Mouse (Mus musculus) kidney, embryonic 14.5 days (tissue): Measurements from ENCODE around the gene Fra10ac1. TPM values are rescaled to one million over a fixed set of nuclear protein-coding genes. Genes with fewer than 3 reads are reported as not detected.
A peak's percentile ranks its signal among the peaks of the same experiment; 100 is the strongest.

Source experiments
- ATAC-seq: fragments of 200-750 bp; cut with Nextera tagmentation; 2 replicates; pipeline ENCODE4 v1.8.0; 2017; ENCODE audit warnings: moderate number of reproducible peaks, mild to moderate bottlenecking, moderate TSS enrichment, moderate library complexity; ENCODE audit not compliant: low FRiP score, low TSS enrichment
- H3K27ac ChIP-seq: fragments of 300-500 bp; sonication (generic); 2 replicates; pipeline ENCODE4 v1.5.1; 2014; ENCODE audit warnings: low read depth, mild to moderate bottlenecking, low read length, moderate library complexity, mixed read lengths
- H3K27me3 ChIP-seq: fragments of 300-500 bp; sonication (generic); 2 replicates; pipeline ENCODE4 v1.6.1; 2014; ENCODE audit warnings: mild to moderate bottlenecking, low read length; ENCODE audit not compliant: control insufficient read depth, insufficient read depth
- H3K36me3 ChIP-seq: fragments of 300-500 bp; sonication (generic); 2 replicates; pipeline ENCODE4 v1.6.1; 2014; ENCODE audit warnings: low read length, mixed read lengths; ENCODE audit not compliant: control insufficient read depth, insufficient read depth
- H3K4me1 ChIP-seq: fragments of 300-500 bp; sonication (generic); 2 replicates; pipeline ENCODE4 v1.6.1; 2014; ENCODE audit warnings: low read length, mixed read lengths; ENCODE audit not compliant: control insufficient read depth, insufficient read depth
- H3K4me2 ChIP-seq: fragments of 300-500 bp; sonication (generic); replicated peaks from 2 replicates; pipeline ENCODE4 v1.6.1; 2014; ENCODE audit warnings: low read depth, mild to moderate bottlenecking, low read length
- H3K4me3 ChIP-seq: fragments of 300-500 bp; sonication (generic); 2 replicates; pipeline ENCODE4 v1.5.1; 2014; ENCODE audit warnings: mild to moderate bottlenecking, low read length
- H3K9ac ChIP-seq: fragments of 300-500 bp; sonication (generic); 2 replicates; pipeline ENCODE4 v1.6.1; 2014; ENCODE audit warnings: low read depth, mild to moderate bottlenecking, low read length, moderate library complexity
- H3K9me3 ChIP-seq: fragments of 300-500 bp; sonication (generic); 2 replicates; pipeline ENCODE4 v1.6.1; 2016; ENCODE audit warnings: low read length; ENCODE audit not compliant: control insufficient read depth
- WGBS: fragments of 180-500 bp; shearing (Covaris S2); extraction: QIAGEN DNeasy Blood & Tissue Kit; methylation state at CpG from one replicate; pipeline ENCODE4 v1.1.7; 2014; 5-methylcytosine and 5-hydroxymethylcytosine counted together
- polyA plus RNA-seq: library from polyadenylated mRNA; unstranded; fragments of >200 nt; fragmentation: Nextera tagmentation; extraction: Ambion mirVana; gene quantifications from 2 replicates; pipeline ENCODE4 v1.2.1, GENCODE M21; 2014

Fra10ac1 gene
- polyA plus RNA-seq, 1 experiment from 2014 or later, result 36.2 TPM

DNA sequence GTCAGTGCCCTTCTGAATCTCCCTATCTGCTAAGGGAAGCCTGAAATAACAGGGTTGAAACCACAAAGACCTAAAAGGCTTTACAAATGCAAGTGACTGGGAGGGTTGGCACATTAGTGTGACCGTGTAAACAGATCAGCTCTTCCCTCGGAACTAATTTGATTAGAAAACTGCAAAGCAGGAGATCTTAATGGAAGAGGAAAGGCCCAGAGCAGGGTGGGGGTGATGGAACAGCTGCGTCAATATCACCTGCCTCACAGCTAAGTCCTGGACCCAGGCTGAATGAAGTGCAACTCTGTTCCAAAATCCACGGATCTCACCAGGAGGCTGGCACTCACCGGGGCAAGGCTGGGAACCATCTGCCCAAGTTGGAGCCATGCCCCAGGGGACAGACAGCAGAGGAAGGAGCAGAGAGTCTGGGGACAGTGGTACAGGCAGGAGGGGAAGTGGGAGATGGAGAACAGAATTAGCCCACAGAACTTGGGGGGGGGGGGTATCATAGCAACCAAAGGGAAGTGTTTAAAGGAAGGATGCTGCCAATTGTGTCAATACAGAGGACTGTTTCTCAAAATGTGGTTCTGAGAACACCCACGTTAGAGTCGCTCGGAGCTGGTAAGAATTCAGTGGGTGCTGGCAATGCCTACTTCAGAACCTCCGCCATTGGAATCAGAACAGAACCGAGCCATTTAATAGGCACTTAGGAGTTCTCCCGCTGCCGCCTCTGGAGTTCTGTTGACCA, 14.4 kb upstream of the Fra10ac1 start:
- H3K4me2 ChIP-seq, result no peak overlapping the region
- no peaks in the 10 kb centered on the region for H3K4me1 ChIP-seq
- no peaks in the 10 kb centered on the region for H3K9me3 ChIP-seq
- H3K27ac ChIP-seq, result no peak overlapping the region
- no peak for ATAC-seq
- H3K4me3 ChIP-seq, result no peak overlapping the region
- no peaks in the 10 kb centered on the region for H3K27me3 ChIP-seq
- H3K36me3 ChIP-seq, result no peaks in the 10 kb centered on the region
- H3K9ac ChIP-seq, result no peak overlapping the region
- WGBS, result 69% methylated on average over 12 of the region's 12 CpGs

DNA sequence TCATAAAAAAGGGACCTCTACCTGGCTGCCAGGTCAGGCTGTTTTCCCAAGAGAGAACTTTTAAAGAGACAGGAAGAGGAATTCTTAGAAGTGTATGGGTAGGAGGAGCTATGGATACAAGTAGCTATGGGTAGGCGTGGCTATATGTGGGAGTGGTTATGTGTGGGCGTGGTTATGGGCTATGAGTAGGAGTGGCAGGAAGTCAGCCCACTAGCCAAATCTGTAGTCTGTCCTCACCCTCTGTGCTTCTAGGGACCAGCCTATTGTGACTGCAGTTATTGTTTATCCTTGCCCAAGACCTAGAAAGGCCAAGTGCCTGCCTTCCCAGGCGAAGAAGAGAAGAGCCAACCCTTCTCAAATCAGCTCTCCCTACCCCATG, 13.9 kb upstream of the Fra10ac1 start:
- Histone ChIP-seq H3K4me2 (no peak overlapping the region), H3K4me1 (no peaks in the 10 kb centered on the region), H3K36me3 (no peaks in the 10 kb centered on the region), H3K4me3 (no peak overlapping the region), H3K9me3 (no peaks in the 10 kb centered on the region), H3K27ac (no peak overlapping the region), H3K9ac (no peak overlapping the region), H3K27me3 (no peaks in the 10 kb centered on the region)
- WGBS, result 34% methylated on average over 3 of the region's 3 CpGs
- peak; percentile 55; the same call in 1 of the 2 replicates for ATAC-seq

DNA sequence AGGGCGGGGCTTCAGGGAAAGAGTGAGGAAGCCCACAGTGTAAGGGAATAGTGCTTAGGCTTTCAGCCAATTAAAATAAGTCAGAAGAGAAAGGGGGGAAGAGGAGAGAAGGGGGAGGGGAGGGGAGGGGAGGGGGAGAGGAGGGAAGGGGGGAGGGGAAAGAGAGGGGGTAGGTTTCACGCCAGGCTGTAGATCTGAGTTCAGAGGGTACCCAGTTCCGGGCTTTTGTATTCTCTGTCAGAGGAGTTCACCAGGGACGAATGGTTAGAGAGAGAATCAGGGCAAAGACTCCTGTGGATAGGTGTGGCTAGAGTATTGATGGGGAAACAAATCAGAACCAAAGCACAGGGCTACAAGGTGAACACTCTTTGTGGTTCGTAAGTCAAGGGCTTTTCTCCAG, 12.6 kb upstream of the Fra10ac1 start:
- H3K4me3 ChIP-seq, result no peak overlapping the region
- no peaks in the 10 kb centered on the region for H3K27me3 ChIP-seq
- no peaks in the 10 kb centered on the region for H3K36me3 ChIP-seq
- no peak overlapping the region for H3K27ac ChIP-seq
- WGBS, result 64% methylated on average over 5 of the region's 5 CpGs
- no peaks in the 10 kb centered on the region for H3K9me3 ChIP-seq
- H3K4me2 ChIP-seq, result no peak overlapping the region
- ATAC-seq, result no peak
- H3K4me1 ChIP-seq, result no peaks in the 10 kb centered on the region
- H3K9ac ChIP-seq, result no peak overlapping the region

DNA sequence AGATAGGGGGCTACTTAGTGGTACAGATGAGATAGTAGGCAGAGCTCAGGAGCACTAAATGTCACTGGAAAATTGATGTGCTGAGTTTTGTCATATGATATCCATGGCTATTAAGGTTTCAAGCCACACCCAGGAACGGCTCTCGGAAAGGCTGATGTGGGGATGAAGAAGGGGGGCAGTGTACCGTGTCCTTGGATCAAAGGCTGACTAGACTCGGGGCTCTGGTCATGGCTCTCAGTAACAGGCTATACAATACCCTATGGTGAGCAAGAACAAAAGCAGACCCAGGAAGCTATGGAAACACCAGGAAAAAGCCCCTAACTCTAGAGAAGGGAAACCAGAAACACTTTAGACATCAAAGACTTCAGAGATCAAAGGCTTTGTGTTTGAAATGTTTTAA, 8.6 kb upstream of the Fra10ac1 start:
- no peak overlapping the region for H3K4me2 ChIP-seq
- H3K9me3 ChIP-seq, result no peaks in the 10 kb centered on the region
- no peaks in the 10 kb centered on the region for H3K36me3 ChIP-seq
- no peaks in the 10 kb centered on the region for H3K4me1 ChIP-seq
- peak; percentile 92 for ATAC-seq
- H3K9ac ChIP-seq, result no peak overlapping the region
- no peaks in the 10 kb centered on the region for H3K27me3 ChIP-seq
- 0 out of 2 replicates have a peak overlapping the region, but pooled peaks have one; percentile 17 for H3K27ac ChIP-seq
- no peak overlapping the region for H3K4me3 ChIP-seq
- 6% methylated on average over 4 of the region's 4 CpGs for WGBS

DNA sequence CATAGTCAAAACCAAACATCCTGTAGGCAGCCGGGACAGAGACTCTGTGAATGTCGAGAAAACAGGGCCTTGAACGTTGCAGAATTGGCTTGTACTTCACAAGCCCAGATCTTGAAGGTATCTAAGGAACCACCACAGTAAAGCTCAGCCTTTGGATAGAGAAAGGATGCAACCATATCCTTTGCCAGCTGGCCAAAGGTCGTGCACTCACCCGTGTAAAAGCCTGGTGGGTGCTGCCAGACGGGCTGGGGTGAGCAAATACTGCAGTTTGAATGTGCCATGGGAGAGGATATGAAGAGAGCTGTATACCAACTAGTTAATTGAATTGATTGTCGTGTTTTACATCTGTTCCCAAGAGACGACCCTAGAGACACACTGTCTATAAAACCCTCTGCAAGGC, 8.1 kb upstream of the Fra10ac1 start:
- no peak overlapping the region for H3K9ac ChIP-seq
- H3K36me3 ChIP-seq, result no peaks in the 10 kb centered on the region
- no peak overlapping the region for H3K4me3 ChIP-seq
- H3K4me2 ChIP-seq, result no peak overlapping the region
- WGBS, result 8% methylated on average over 8 of the region's 8 CpGs
- no peaks in the 10 kb centered on the region for H3K27me3 ChIP-seq
- H3K4me1 ChIP-seq, result no peaks in the 10 kb centered on the region
- no peak overlapping the region; the same call in 1 of the 2 replicates for H3K27ac ChIP-seq
- peak; percentile 75 for ATAC-seq
- H3K9me3 ChIP-seq, result no peaks in the 10 kb centered on the region

DNA sequence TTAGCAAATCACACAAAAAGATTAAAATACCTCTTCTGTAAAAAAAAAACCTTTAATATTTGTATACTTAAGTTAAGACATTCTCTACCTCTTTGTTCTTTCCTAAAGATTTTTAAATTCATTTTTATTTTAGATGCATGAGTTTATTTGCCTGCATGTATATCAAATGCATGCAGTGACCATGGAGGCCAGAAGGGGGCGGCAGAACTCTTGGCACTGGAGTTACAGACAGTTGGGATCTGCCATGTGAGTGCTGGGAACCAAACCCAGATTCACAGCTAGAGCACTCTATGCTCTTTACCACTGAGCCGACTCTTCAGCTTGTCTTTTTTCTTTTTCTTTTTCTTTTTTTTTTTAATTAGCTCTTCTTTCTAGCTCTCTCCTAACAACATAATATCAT, 4.7 kb upstream of the Fra10ac1 start:
- no peaks in the 10 kb centered on the region for H3K27me3 ChIP-seq
- H3K4me2 ChIP-seq, result no peak overlapping the region
- H3K4me3 ChIP-seq, result no peak overlapping the region
- no peaks in the 10 kb centered on the region for H3K4me1 ChIP-seq
- H3K27ac ChIP-seq, result no peak overlapping the region
- ATAC-seq, result no peak
- 60% methylated on average over 2 of the region's 2 CpGs for WGBS
- H3K36me3 ChIP-seq, result no peaks in the 10 kb centered on the region
- H3K9me3 ChIP-seq, result no peaks in the 10 kb centered on the region
- H3K9ac ChIP-seq, result no peak overlapping the region

DNA sequence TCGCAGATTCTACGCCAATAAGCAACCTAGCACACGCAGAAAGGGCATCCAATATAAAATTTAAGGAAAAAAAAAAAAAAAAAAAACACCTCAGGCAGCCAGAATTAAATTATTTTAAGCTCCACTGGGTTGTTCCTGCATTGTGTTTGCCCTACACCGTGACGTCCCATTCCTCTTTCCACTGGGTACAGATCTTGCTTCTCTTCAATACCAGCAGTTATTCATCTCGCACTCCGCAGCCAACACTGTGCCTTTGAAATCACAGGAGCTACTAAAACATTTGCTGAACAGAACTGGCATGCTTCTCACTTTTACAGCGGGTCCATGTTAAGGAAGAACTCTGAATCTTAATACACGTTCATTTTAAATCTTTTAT, 717 bp upstream of the Fra10ac1 start:
- Histone ChIP-seq H3K27ac (peak overlapping the region; percentile 64; the same call in 1 of the 2 replicates), H3K4me1 (peaks cover 6% of the 10 kb centered on the region; the same call in 1 of the 2 replicates)

DNA sequence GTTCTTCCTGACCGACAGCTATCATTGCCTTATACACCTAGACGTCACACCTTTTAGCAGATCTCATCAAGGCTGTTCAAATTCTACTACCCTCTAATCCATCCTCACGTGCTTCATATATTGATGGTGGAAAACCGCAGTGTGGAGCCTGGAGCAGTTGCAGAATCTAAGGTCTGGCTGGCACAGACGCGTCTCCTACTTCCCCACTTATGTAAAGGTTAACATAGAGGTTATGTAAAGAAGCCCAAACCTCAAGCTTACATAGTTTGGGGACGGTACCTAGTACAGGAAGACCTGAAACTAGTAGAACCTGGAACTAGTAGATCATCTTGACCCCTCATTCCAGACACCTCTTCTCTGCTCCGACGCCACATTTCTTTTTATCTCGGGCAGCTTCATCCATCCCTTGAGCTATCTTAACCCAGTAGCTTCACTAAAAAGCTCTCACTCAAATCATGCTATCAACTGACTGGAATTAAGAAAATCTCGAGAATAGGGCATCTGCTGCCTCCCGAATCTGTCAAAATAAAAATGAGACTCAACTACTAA, 526 bp downstream of the Fra10ac1 start:
- Histone ChIP-seq H3K4me2 (peak overlapping the region; percentile 65), H3K27me3 (no peaks in the 10 kb centered on the region), H3K4me3 (peak overlapping the region; percentile 63), H3K27ac (peak overlapping the region; percentile 64), H3K36me3 (0 out of 2 replicates have a peak, but pooled peaks cover 4% of the 10 kb centered on the region), H3K9ac (peak overlapping the region; percentile 67), H3K4me1 (peaks cover 6% of the 10 kb centered on the region; the same call in 1 of the 2 replicates), H3K9me3 (no peaks in the 10 kb centered on the region)
- WGBS, result 9% methylated on average over 12 of the region's 12 CpGs
- ATAC-seq, result peak; percentile 30; the same call in 1 of the 2 replicates

More for the DNA sequence above, 717 bp upstream of the Fra10ac1 start:
- H3K9me3 ChIP-seq, result no peaks in the 10 kb centered on the region
- H3K4me3 ChIP-seq, result peak overlapping the region; percentile 63
- H3K4me2 ChIP-seq, result peak overlapping the region; percentile 65
- ATAC-seq, result no peak
- H3K36me3 ChIP-seq, result no peaks in the 10 kb centered on the region
- no peaks in the 10 kb centered on the region for H3K27me3 ChIP-seq
- 15% methylated on average over 9 of the region's 9 CpGs for WGBS
- H3K9ac ChIP-seq, result peak overlapping the region; percentile 67; the same call in 1 of the 2 replicates

DNA sequence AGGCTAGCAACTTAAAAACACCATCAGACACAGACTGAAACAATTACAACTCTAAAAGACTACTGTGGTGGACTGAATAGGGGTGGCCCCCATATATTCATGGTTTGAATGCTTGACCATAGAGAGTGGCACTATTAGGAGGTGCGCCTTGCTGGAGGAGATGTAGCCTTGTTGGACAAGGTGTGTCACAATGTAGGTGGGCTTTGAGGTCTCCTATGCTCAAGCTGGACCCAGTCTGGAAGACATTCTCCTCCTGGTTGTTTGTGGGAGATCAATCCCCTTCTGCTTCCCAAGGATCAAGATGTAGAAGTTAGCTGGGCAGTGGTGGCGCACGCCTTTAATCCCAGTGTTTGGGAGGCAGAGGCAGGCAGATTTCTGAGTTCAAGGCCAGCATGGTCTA, 6.3 kb downstream of the Fra10ac1 start:
- Histone ChIP-seq H3K36me3 (peaks cover 13% of the 10 kb centered on the region; the same call in 1 of the 2 replicates), H3K9ac (no peak overlapping the region), H3K27ac (no peak overlapping the region), H3K4me3 (no peak overlapping the region), H3K27me3 (no peaks in the 10 kb centered on the region), H3K4me1 (no peaks in the 10 kb centered on the region), H3K9me3 (no peaks in the 10 kb centered on the region), H3K4me2 (no peak overlapping the region)
- WGBS, result 93% methylated on average over 3 of the region's 3 CpGs
- ATAC-seq, result no peak
